Mouse (Mus musculus) heart, adult 2 months (tissue): ENCODE measurements around the gene Ppm1b. TPM values are rescaled to one million over a fixed set of nuclear protein-coding genes. Genes with fewer than 3 reads are reported as not detected.
A peak's percentile ranks its signal among the peaks of the same experiment; 100 is the strongest.

Source experiments
- DNase-seq, 2 experiments: peaks; one replicate each; pipeline ENCODE4 v3.0.0; 2021
- H3K27ac ChIP-seq: fragments of 200-600 bp; 2 replicates; pipeline ENCODE4 v1.8.1; 2022
- H3K27me3 ChIP-seq: fragments of 200-500 bp; 2 replicates; pipeline ENCODE4 v1.6.1; 2012; ENCODE audit warnings: mild to moderate bottlenecking, low read length, inconsistent platforms, mixed read lengths; ENCODE audit not compliant: control insufficient read depth, insufficient read depth
- H3K36me3 ChIP-seq: fragments of 200-500 bp; 2 replicates; pipeline ENCODE4 v1.6.1; 2012; ENCODE audit warnings: low read length, inconsistent platforms; ENCODE audit not compliant: control insufficient read depth, insufficient read depth
- H3K4me1 ChIP-seq: fragments of 200-500 bp; 2 replicates; pipeline ENCODE4 v1.6.1; 2011; ENCODE audit warnings: low read length; ENCODE audit not compliant: control insufficient read depth, insufficient read depth
- H3K4me3 ChIP-seq: fragments of 200-600 bp; 2 replicates; pipeline ENCODE4 v1.8.1; 2022
- H3K79me2 ChIP-seq: fragments of 200-500 bp; replicated peaks from 2 replicates; pipeline ENCODE4 v1.6.1; 2012; ENCODE audit warnings: mild to moderate bottlenecking, inconsistent platforms, low read length, moderate library complexity, mixed read lengths; ENCODE audit not compliant: control insufficient read depth, insufficient read depth
- H3K9ac ChIP-seq: fragments of 200-500 bp; 2 replicates; pipeline ENCODE4 v1.6.1; 2012; ENCODE audit warnings: low read depth, mild to moderate bottlenecking, control low read depth, inconsistent platforms, low read length, mixed read lengths
- CTCF ChIP-seq: fragments of 200-600 bp; IDR thresholded peaks from 2 replicates; pipeline ENCODE4 v1.8.1; 2022; ENCODE audit warnings: antibody characterized with exemption, mild to moderate bottlenecking, moderate library complexity
- EP300 ChIP-seq: fragments of 200-500 bp; IDR thresholded peaks from 2 replicates; pipeline ENCODE4 v1.6.1; 2011; ENCODE audit warnings: low read depth, low read length, control low read depth; ENCODE audit not compliant: insufficient read depth
- POLR2A ChIP-seq: fragments of 200-500 bp; IDR thresholded peaks from 2 replicates; pipeline ENCODE4 v1.6.1; 2011; ENCODE audit warnings: mild to moderate bottlenecking, low read depth, low read length, control low read depth; ENCODE audit not compliant: insufficient read depth
- WGBS: fragments of 180-500 bp; shearing (Covaris S2); methylation state at CpG from one replicate; pipeline ENCODE4 v1.1.7; 2018; 5-methylcytosine and 5-hydroxymethylcytosine counted together
- intact Hi-C: fragments of 180-260 bp; cut with DNase I; formaldehyde crosslinking; loops from one replicate; pipeline ENCODE4 v1.15.1; 2025
- polyA plus RNA-seq: library from polyadenylated mRNA; depleted of rRNA; stranded (reverse); fragments of >200 nt; gene quantifications from 2 replicates; pipeline ENCODE4 v1.2.3, GENCODE M21; 2012
- total RNA-seq, 2 experiments: library from RNA; stranded (reverse); gene quantifications; 2 replicates each; pipeline ENCODE4 v1.2.3; 2021

Ppm1b gene
- total and polyA plus RNA-seq, 3 experiments = 39.0 to 137 (median 119) TPM

DNA sequence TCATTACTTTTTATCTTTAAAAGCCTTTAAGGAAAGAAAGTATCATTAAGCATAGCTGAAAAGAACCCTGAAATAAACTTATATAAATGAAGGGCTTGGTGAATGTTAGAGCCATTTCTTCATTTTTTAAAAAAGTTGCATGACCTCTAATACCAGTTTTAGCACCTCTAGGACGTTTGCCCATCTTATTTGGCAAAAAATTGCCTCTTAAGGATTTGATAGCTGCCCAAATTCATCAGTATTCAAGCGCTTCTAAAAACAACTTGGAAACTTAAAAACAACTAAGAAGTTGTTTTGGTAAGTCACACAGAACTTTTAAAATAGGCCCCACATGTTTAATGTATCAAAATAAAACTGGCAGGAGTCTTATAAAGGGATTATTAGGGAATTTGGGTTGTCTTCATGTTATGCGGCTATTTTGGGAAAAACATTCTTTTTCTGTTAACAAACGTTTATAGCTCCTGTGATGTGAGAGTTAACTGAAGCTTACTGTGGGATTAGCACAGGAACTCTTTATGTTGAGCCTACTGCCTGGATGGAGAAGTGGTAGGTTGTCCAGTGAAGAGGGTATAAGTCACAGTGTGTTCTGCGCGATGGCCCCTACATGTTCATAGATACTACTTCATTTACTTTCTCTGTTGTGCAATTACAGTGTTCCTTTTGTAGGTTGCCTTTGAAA, 2.6 kb downstream of the Ppm1b start:
- Histone ChIP-seq H3K79me2 (peaks cover 1% of the 10 kb centered on the region; the same call in 1 of the 2 replicates), H3K27ac (peak overlapping the region; percentile 91), H3K27me3 (no peaks in the 10 kb centered on the region), H3K4me1 (peaks cover 4% of the 10 kb centered on the region), H3K9ac (no peak overlapping the region), H3K4me3 (peak overlapping the region; percentile 92), H3K36me3 (peaks cover 6% of the 10 kb centered on the region)
- 20% methylated on average over 6 of the region's 6 CpGs for WGBS
- DNase-seq = no peak
- TF ChIP-seq CTCF (no peak), EP300 (no peak)
- intact Hi-C loops = loop anchor here (5.0 kb wide), 3 partner anchors 82 to 167 kb away; partner anchors contain the start of genes Camkmt, Lrpprc and Prepl

DNA sequence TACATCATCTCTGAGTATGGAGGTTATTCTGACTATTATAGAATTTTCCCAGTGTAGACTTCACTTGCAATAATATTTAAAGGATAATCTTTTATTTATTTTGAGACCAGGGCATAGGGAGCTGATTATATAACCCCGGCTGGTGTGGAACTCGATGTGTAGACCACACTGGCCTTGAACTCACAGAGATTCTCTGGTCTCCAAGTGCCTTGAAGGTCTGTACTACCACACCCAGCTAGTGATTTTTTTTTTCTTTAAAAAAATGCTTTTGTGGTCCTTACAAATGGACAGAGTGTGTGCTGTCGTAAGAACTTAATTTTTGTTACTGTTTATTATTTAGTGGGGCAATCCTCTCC, 3.1 kb downstream of the Ppm1b start:
- intact Hi-C loops = loop anchor here (5.0 kb wide), 3 partner anchors 82 to 167 kb away; partner anchors contain the start of genes Camkmt, Lrpprc and Prepl
- Histone ChIP-seq H3K4me3 (peak overlapping the region; percentile 92), H3K79me2 (peaks cover 1% of the 10 kb centered on the region; the same call in 1 of the 2 replicates), H3K27me3 (no peaks in the 10 kb centered on the region), H3K9ac (no peak overlapping the region), H3K36me3 (peaks cover 6% of the 10 kb centered on the region), H3K4me1 (peaks cover 4% of the 10 kb centered on the region), H3K27ac (no peak overlapping the region)
- TF ChIP-seq POLR2A (no peak), EP300 (no peak), CTCF (no peak)
- 55% methylated on average over 3 of the region's 3 CpGs for WGBS
- DNase-seq = no peak

DNA sequence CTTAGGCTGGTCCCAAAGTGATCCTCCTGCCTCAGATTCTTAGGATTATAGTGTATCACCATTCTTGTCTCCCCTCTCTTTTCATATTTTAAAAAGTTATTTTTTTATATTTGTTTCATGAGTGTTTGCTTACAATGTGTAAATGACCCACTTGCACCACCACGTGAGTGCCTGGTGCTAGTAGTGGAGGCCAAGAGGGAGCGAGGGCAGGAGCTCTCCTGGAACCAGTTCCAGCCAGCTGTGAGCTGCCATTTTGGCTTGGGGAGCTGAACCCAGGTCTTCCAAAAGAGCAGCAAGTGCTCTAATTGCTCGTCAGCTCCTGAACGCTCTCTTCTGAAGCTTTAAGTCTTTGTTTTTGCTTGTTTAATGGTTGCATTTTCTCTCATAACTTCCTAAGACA, 3.6 kb downstream of the Ppm1b start:
- H3K79me2 ChIP-seq = peaks cover 2% of the 10 kb centered on the region; the same call in 1 of the 2 replicates
- TF ChIP-seq EP300 = no peak
- H3K9ac ChIP-seq = no peak overlapping the region
- no peak overlapping the region for H3K27ac ChIP-seq
- intact Hi-C loops = no loop called here
- WGBS = 62% methylated on average over 4 of the region's 4 CpGs
- peaks cover 4% of the 10 kb centered on the region for H3K4me1 ChIP-seq
- no peaks in the 10 kb centered on the region for H3K27me3 ChIP-seq
- no peak overlapping the region for H3K4me3 ChIP-seq
- peaks cover 8% of the 10 kb centered on the region for H3K36me3 ChIP-seq
- DNase-seq = no peak

DNA sequence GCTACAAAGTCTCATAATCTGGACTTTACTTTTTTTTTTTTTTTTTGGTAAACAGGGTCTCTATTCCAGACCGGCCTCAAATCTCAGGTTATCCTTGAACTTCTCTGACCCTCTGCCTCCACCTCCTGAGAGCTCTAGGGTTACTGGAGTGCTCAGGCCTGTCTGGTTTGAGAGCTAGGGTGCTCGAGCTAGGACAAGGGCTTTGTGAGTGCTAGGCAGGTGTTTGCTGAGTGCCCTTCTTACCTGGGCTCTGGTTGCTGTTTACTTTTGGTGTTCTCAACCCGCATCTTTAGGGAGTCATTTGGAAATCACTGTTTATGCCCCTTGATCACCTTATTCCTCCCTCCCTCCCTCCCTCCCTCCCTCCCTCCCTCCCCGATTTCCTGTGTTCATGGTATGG, 5.5 kb downstream of the Ppm1b start:
- Histone ChIP-seq H3K36me3 (peaks cover 8% of the 10 kb centered on the region), H3K27me3 (no peaks in the 10 kb centered on the region), H3K4me3 (no peak overlapping the region), H3K9ac (no peak overlapping the region), H3K27ac (no peak overlapping the region), H3K79me2 (peaks cover 7% of the 10 kb centered on the region), H3K4me1 (peaks cover 4% of the 10 kb centered on the region)
- no peak for DNase-seq
- intact Hi-C loops = loop anchor here (2.0 kb wide), 1 partner anchor 61 kb away; no protein-coding TSS in a partner anchor
- TF ChIP-seq EP300 (no peak), CTCF (no peak)
- WGBS = 66% methylated on average over 4 of the region's 4 CpGs

DNA sequence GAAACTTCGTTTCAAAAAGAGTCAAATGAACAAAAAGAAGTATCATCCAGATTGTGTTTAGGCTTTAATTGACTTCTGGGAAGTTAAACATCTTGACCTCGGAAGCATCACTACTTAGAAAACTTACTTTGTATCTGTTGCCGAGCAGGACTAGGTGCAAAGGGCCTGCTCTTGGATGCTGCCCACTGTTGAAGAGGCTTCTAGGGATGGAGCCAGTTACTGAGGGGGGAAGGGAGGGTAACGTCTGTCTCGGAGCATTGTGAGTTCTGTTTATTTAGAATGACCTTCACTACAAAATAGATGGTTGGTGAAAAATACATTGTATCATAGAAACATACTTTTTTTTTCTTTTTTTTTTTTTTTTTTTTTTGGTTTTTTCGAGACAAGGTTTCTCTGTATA, 7.1 kb downstream of the Ppm1b start:
- peaks cover 4% of the 10 kb centered on the region for H3K4me1 ChIP-seq
- intact Hi-C loops = loop anchor here (2.0 kb wide), 1 partner anchor 59 kb away; no protein-coding TSS in a partner anchor
- H3K27me3 ChIP-seq = no peaks in the 10 kb centered on the region
- H3K4me3 ChIP-seq = no peak overlapping the region
- H3K36me3 ChIP-seq = peaks cover 8% of the 10 kb centered on the region
- no peak for TF ChIP-seq CTCF
- H3K79me2 ChIP-seq = peaks cover 6% of the 10 kb centered on the region
- no peak for DNase-seq
- H3K27ac ChIP-seq = no peak overlapping the region
- 49% methylated on average over 6 of the region's 6 CpGs for WGBS
- no peak overlapping the region for H3K9ac ChIP-seq

DNA sequence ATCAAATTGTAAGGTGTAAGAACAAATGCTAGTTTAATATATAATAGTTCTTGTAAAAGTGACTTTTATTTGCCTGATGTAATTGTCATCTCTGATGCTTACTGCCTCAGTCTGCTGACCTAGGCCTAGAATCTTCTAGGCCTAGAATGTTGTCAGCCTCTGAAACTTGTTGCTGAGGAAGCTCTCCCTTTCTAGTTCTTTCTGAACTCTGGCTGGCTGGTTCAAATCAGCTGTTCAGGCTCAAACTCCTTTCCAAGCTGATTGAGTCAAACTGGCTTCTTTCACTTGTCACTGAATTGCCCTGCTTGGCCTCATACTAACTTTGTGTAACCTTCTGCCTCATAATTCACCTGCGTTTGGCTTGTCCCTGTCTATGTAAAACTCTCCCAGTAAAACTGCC, 9.7 kb downstream of the Ppm1b start:
- WGBS = 93% methylated on average over 1 of the region's 1 CpGs
- TF ChIP-seq CTCF = no peak
- no peak for TF ChIP-seq EP300
- TF ChIP-seq POLR2A = no peak
- Histone ChIP-seq H3K79me2 (peaks cover 10% of the 10 kb centered on the region), H3K9ac (no peak overlapping the region), H3K4me1 (peaks cover 2% of the 10 kb centered on the region), H3K36me3 (peaks cover 4% of the 10 kb centered on the region), H3K4me3 (no peak overlapping the region), H3K27ac (no peak overlapping the region), H3K27me3 (no peaks in the 10 kb centered on the region)
- DNase-seq = no peak
- intact Hi-C loops = no loop called here
